Comparison of ENCODE assay signal across 19 mouse cellular contexts in the genomic region with DNA sequence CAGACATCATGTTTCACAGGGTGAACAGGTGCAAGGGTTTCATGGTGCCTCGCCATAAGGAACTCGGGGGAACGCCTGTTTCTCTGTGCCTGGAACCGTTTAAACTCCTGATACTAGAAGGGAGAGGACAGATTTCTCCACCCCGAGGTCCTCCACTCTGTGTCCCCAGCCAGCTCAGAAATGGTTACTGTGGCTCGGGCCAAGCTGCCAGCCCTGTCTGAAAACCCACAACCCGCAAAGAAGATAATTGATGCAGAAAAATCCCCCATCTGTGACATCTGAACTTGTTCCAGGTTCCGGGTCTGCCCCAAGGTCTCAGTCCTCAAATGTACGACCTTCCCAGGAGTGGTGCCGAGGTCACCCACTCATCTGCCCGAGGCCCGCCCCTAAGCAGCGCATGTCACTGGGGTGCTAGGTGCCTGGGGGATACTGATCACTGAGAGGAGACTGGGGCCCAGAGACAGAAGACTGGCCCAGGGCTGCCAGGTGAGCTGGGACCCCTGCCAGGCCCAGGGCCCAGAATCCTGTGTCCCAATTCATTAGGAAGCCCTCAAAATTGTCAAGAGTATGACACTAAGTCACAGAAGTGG.
DNase-seq lines count a peak whose midpoint lies in the region; ATAC-seq and TF ChIP-seq lines count a peak whose summit lies in the region.
"Had no signal": no experiment of that assay in that cellular context is flagged by ENCODE, and none has a peak within 500 bp of the region (broad histone marks: within the 10 kb centered on the region; RNA-seq: fewer than 3 reads in every experiment).

No protein-coding gene starts in this region.

- 76% methylated on average over 13 of the region's 13 CpGs for WGBS in hindbrain, embryonic 16.5 days
- 82% methylated on average over 13 of the region's 13 CpGs for WGBS in hindbrain, embryonic 14.5 days
- 92% methylated on average over 13 of the region's 13 CpGs for WGBS in lung, adult 2 months

- no peak for DNase-seq in hindbrain, embryonic 14.5 days (ENCODE audit: low spot score)
- DNase-seq in adrenal gland, adult 8-10 months, result peak; percentile 51
- DNase-seq in cerebellum, adult 18-20 months, result peak; percentile 19 to 33
- peak; percentile 42 to 45 for DNase-seq in cerebellum, postnatal 25 days
- DNase-seq in ovary, postnatal 36 days (ENCODE audit: low spot score), result no peak
- DNase-seq in lung, adult 2 months, result no peak
- DNase-seq: gastrocnemius, postnatal 36 days; liver, embryonic 13.5 days; thymus, postnatal 36 days had no signal

- no peak overlapping the region for H3K9ac ChIP-seq in hindbrain, embryonic 16.5 days (ENCODE audit: low read depth, low read length)
- H3K9ac ChIP-seq in hindbrain, embryonic 14.5 days, result no peak overlapping the region
- H3K9ac ChIP-seq: embryonic facial prominence, embryonic 13.5 days; intestine, embryonic 15.5 days; limb, embryonic 13.5 days; liver, embryonic 13.5 days; lung, embryonic 15.5 days; midbrain, embryonic 12.5 days; neural tube, embryonic 13.5 days had no signal

- TF ChIP-seq CTCF in lung, adult 2 months (IDR thresholded peaks at IDR 0.05; ENCODE audit: insufficient read depth, low read length), result no peak

- H3K27me3 ChIP-seq in hindbrain, embryonic 16.5 days (replicated peaks; ENCODE audit: control insufficient read depth, insufficient read depth, low read length), result no peaks in the 10 kb centered on the region
- H3K27me3 ChIP-seq in hindbrain, embryonic 14.5 days (ENCODE audit: control insufficient read depth, insufficient read depth, low read length), result no peaks in the 10 kb centered on the region
- H3K27me3 ChIP-seq: embryonic facial prominence, embryonic 13.5 days; intestine, embryonic 15.5 days; limb, embryonic 13.5 days; liver, embryonic 13.5 days; lung, embryonic 15.5 days; midbrain, embryonic 12.5 days; neural tube, embryonic 13.5 days had no signal

- peaks cover 3% of the 10 kb centered on the region; the same call in 1 of the 2 replicates for H3K9me3 ChIP-seq in hindbrain, embryonic 16.5 days (ENCODE audit: control insufficient read depth, low read length)
- peaks cover 4% of the 10 kb centered on the region; the same call in 1 of the 2 replicates for H3K9me3 ChIP-seq in hindbrain, embryonic 14.5 days (ENCODE audit: control insufficient read depth, low read length)
- H3K9me3 ChIP-seq: heart, embryonic 10.5 days; intestine, embryonic 15.5 days; liver, embryonic 13.5 days; lung, embryonic 15.5 days had no signal

- no peak overlapping the region for H3K4me2 ChIP-seq in hindbrain, embryonic 16.5 days (ENCODE audit: low read length)
- no peak overlapping the region for H3K4me2 ChIP-seq in hindbrain, embryonic 14.5 days (replicated peaks)
- H3K4me2 ChIP-seq: embryonic facial prominence, embryonic 13.5 days; intestine, embryonic 15.5 days; limb, embryonic 13.5 days; liver, embryonic 13.5 days; lung, embryonic 15.5 days; midbrain, embryonic 12.5 days; neural tube, embryonic 13.5 days had no signal

- no peak for TF ChIP-seq POLR2A in lung, adult 2 months (IDR thresholded peaks at IDR 0.05; ENCODE audit: borderline replicate concordance, extremely low read depth, low read depth, low read length)

- no peaks in the 10 kb centered on the region for H3K36me3 ChIP-seq in hindbrain, embryonic 16.5 days (ENCODE audit: control insufficient read depth, insufficient read depth, low read length)
- H3K36me3 ChIP-seq in hindbrain, embryonic 14.5 days (replicated peaks; ENCODE audit: control insufficient read depth, insufficient read depth), result no peaks in the 10 kb centered on the region
- H3K36me3 ChIP-seq: embryonic facial prominence, embryonic 13.5 days; heart, embryonic 10.5 days; intestine, embryonic 15.5 days; limb, embryonic 13.5 days; liver, embryonic 13.5 days; lung, embryonic 15.5 days; midbrain, embryonic 12.5 days; neural tube, embryonic 13.5 days had no signal

- H3K4me1 ChIP-seq in hindbrain, embryonic 16.5 days (ENCODE audit: control insufficient read depth, insufficient read depth, low read depth, low read length), result peaks cover 9% of the 10 kb centered on the region
- no peaks in the 10 kb centered on the region for H3K4me1 ChIP-seq in hindbrain, embryonic 14.5 days (replicated peaks; ENCODE audit: control insufficient read depth, insufficient read depth, low read length)
- H3K4me1 ChIP-seq in lung, adult 2 months (ENCODE audit: control insufficient read depth, insufficient read depth, low read length), result no peaks in the 10 kb centered on the region
- H3K4me1 ChIP-seq: embryonic facial prominence, embryonic 13.5 days; intestine, embryonic 15.5 days; limb, embryonic 13.5 days; liver, embryonic 13.5 days; midbrain, embryonic 12.5 days had no signal

- peak; percentile 61 for ATAC-seq in hindbrain, embryonic 16.5 days
- ATAC-seq in hindbrain, embryonic 14.5 days (ENCODE audit: low FRiP score), result no peak
- ATAC-seq: forebrain, embryonic 16.5 days; intestine, embryonic 15.5 days had no signal

- H3K27ac ChIP-seq in hindbrain, embryonic 16.5 days (ENCODE audit: low read depth, low read length), result no peak overlapping the region
- no peak overlapping the region for H3K27ac ChIP-seq in hindbrain, embryonic 14.5 days
- H3K27ac ChIP-seq: embryonic facial prominence, embryonic 13.5 days; heart, embryonic 10.5 days; intestine, embryonic 15.5 days; limb, embryonic 13.5 days; liver, embryonic 13.5 days; lung, embryonic 15.5 days; macrophage; midbrain, embryonic 12.5 days; neural tube, embryonic 13.5 days had no signal

- H3K4me3 ChIP-seq in hindbrain, embryonic 16.5 days (ENCODE audit: low read length), result no peak overlapping the region
- H3K4me3 ChIP-seq in hindbrain, embryonic 14.5 days (replicated peaks; ENCODE audit: low read length), result no peak overlapping the region
- H3K4me3 ChIP-seq in lung, adult 2 months (replicated peaks; ENCODE audit: extremely low read depth, low read depth, low read length), result no peak overlapping the region
- H3K4me3 ChIP-seq: embryonic facial prominence, embryonic 13.5 days; heart, embryonic 10.5 days; intestine, embryonic 15.5 days; limb, embryonic 13.5 days; liver, embryonic 13.5 days; lung, embryonic 15.5 days; midbrain, embryonic 12.5 days; neural tube, embryonic 13.5 days had no signal

Comparison
In these comparisons a context has a peak if more than half of its experiments do, and no peak if none do; other contexts are left out.
1. DNase-seq: peak in adrenal gland, adult 8-10 months (single experiment), cerebellum, adult 18-20 months (2 of 2) and cerebellum, postnatal 25 days (2 of 2); none in hindbrain, embryonic 14.5 days (single experiment), ovary, postnatal 36 days (single experiment) and lung, adult 2 months (single experiment).